In genomic region chr3:95701877-95702540, GRCm38 (mm10) we compare ENCODE assay signal across 7 mouse cellular contexts. TPM values are rescaled to one million over a fixed set of nuclear protein-coding genes. Genes with fewer than 3 reads are reported as not detected.
DNase-seq lines count a peak whose midpoint lies in the region; ATAC-seq and TF ChIP-seq lines count a peak whose summit lies in the region.

No protein-coding gene starts in this region.

- peak; percentile 81 for DNase-seq in brain, embryonic 14.5 days (ENCODE audit: low read depth)
- peak; percentile 86 for DNase-seq in embryonic facial prominence, embryonic 11.5 days (ENCODE audit: low spot score)
- peak; percentile 94 for DNase-seq in heart, embryonic 10.5 days (ENCODE audit: low spot score)
- peak; percentile 79 for DNase-seq in kidney, adult 9 months
- no peak for DNase-seq in liver, embryonic 13.5 days
- DNase-seq in neural tube, embryonic 11.5 days (ENCODE audit: low spot score) = peak; percentile 84

- H3K36me3 ChIP-seq in embryonic facial prominence, embryonic 11.5 days (replicated peaks; ENCODE audit: control insufficient read depth, insufficient read depth, low read depth, low read length) = no peaks in the 10 kb centered on the region
- no peaks in the 10 kb centered on the region for H3K36me3 ChIP-seq in heart, embryonic 10.5 days
- no peaks in the 10 kb centered on the region for H3K36me3 ChIP-seq in liver, embryonic 13.5 days
- H3K36me3 ChIP-seq in neural tube, embryonic 11.5 days (ENCODE audit: control insufficient read depth, insufficient read depth, low read length) = no peaks in the 10 kb centered on the region

- no peaks in the 10 kb centered on the region for H3K27me3 ChIP-seq in embryonic facial prominence, embryonic 11.5 days (ENCODE audit: control insufficient read depth, insufficient read depth, low read length)
- no peaks in the 10 kb centered on the region for H3K27me3 ChIP-seq in heart, embryonic 10.5 days (ENCODE audit: insufficient read depth, poor library complexity, severe bottlenecking)
- no peaks in the 10 kb centered on the region for H3K27me3 ChIP-seq in liver, embryonic 13.5 days
- H3K27me3 ChIP-seq in neural tube, embryonic 11.5 days (ENCODE audit: control insufficient read depth, insufficient read depth, low read length) = no peaks in the 10 kb centered on the region

- peak overlapping the region; percentile 67 for H3K9ac ChIP-seq in embryonic facial prominence, embryonic 11.5 days (replicated peaks; ENCODE audit: low read length)
- H3K9ac ChIP-seq in liver, embryonic 13.5 days = peak overlapping the region; percentile 43
- H3K9ac ChIP-seq in neural tube, embryonic 11.5 days (ENCODE audit: low read length) = peak overlapping the region; percentile 39

- peaks cover 3% of the 10 kb centered on the region; the same call in 1 of the 2 replicates for H3K4me1 ChIP-seq in embryonic facial prominence, embryonic 11.5 days (ENCODE audit: control insufficient read depth, insufficient read depth, low read length)
- H3K4me1 ChIP-seq in heart, embryonic 10.5 days = peaks cover 26% of the 10 kb centered on the region
- H3K4me1 ChIP-seq in liver, embryonic 13.5 days (replicated peaks) = peaks cover 25% of the 10 kb centered on the region
- H3K4me1 ChIP-seq in neural tube, embryonic 11.5 days (ENCODE audit: control insufficient read depth, insufficient read depth, low read length) = peaks cover 5% of the 10 kb centered on the region; the same call in 1 of the 2 replicates

- ATAC-seq in embryonic facial prominence, embryonic 11.5 days (replicated peaks; ENCODE audit: insufficient number of reproducible peaks, low FRiP score, low TSS enrichment, low read depth) = peak; percentile 89
- peak; percentile 54 for ATAC-seq in liver, embryonic 13.5 days (ENCODE audit: low read depth)
- ATAC-seq in neural tube, embryonic 11.5 days (ENCODE audit: insufficient read depth, low FRiP score, low TSS enrichment) = peak; percentile 78
- no peak for ATAC-seq in erythroid progenitor cell, adult 5-6 weeks (replicated peaks; ENCODE audit: low FRiP score, poor library complexity, severe bottlenecking)

- no peak overlapping the region for H3K4me3 ChIP-seq in embryonic facial prominence, embryonic 11.5 days (ENCODE audit: low read depth, low read length)
- H3K4me3 ChIP-seq in heart, embryonic 10.5 days = peak overlapping the region; percentile 54
- H3K4me3 ChIP-seq in liver, embryonic 13.5 days (replicated peaks) = peak overlapping the region; percentile 14
- H3K4me3 ChIP-seq in neural tube, embryonic 11.5 days (ENCODE audit: low read depth, low read length) = 0 out of 2 replicates have a peak overlapping the region, but pooled peaks have one; percentile 10

- H3K27ac ChIP-seq in embryonic facial prominence, embryonic 11.5 days (replicated peaks; ENCODE audit: low read depth, low read length) = 0 out of 2 replicates have a peak overlapping the region, but pooled peaks have one; percentile 22
- H3K27ac ChIP-seq in heart, embryonic 10.5 days = peak overlapping the region; percentile 90
- H3K27ac ChIP-seq in liver, embryonic 13.5 days = peak overlapping the region; percentile 34; the same call in 1 of the 2 replicates
- peak overlapping the region; percentile 51; the same call in 1 of the 2 replicates for H3K27ac ChIP-seq in neural tube, embryonic 11.5 days (ENCODE audit: low read depth, low read length)

- 4% methylated on average over 24 of the region's 24 CpGs for WGBS in embryonic facial prominence, embryonic 11.5 days
- WGBS in heart, embryonic 10.5 days = 7% methylated on average over 24 of the region's 24 CpGs
- 18% methylated on average over 24 of the region's 24 CpGs for WGBS in liver, embryonic 13.5 days (ENCODE audit: insufficient replicate concordance)
- 3% methylated on average over 24 of the region's 24 CpGs for whole genome bisulfite sequencing in neural tube, embryonic 11.5 days

- H3K9me3 ChIP-seq in embryonic facial prominence, embryonic 11.5 days (replicated peaks; ENCODE audit: control insufficient read depth, low read length) = no peaks in the 10 kb centered on the region
- H3K9me3 ChIP-seq in heart, embryonic 10.5 days = no peaks in the 10 kb centered on the region
- H3K9me3 ChIP-seq in liver, embryonic 13.5 days (replicated peaks) = no peaks in the 10 kb centered on the region
- H3K9me3 ChIP-seq in neural tube, embryonic 11.5 days (ENCODE audit: control insufficient read depth, low read length) = no peaks in the 10 kb centered on the region

- peak overlapping the region; percentile 56 for H3K4me2 ChIP-seq in embryonic facial prominence, embryonic 11.5 days (ENCODE audit: low read depth, low read length)
- H3K4me2 ChIP-seq in liver, embryonic 13.5 days = peak overlapping the region; percentile 59
- H3K4me2 ChIP-seq in neural tube, embryonic 11.5 days (ENCODE audit: low read depth) = peak overlapping the region; percentile 43

- TF ChIP-seq CTCF in brain, embryonic 14.5 days (IDR thresholded peaks at IDR 0.05; ENCODE audit: borderline replicate concordance, extremely low read depth, insufficient read depth, insufficient read length) = no peak

- TF ChIP-seq POLR2A in brain, embryonic 14.5 days (IDR thresholded peaks at IDR 0.05; ENCODE audit: borderline replicate concordance, extremely low read depth, insufficient read depth, insufficient read length, poor library complexity, severe bottlenecking) = no peak

RNA-seq across cellular contexts. Expression of gene Adamtsl4, which starts 14.3 kb away (rescaled TPM):
- polyA plus RNA-seq in brain, embryonic 14.5 days (2012; rRNA removed) = 0.20 and 0.41 TPM in 2 replicates
- polyA plus RNA-seq in embryonic facial prominence, embryonic 11.5 days (2014; fragmentation: Nextera tagmentation; extraction: Ambion mirVana) = 0.55 and 0.71 TPM in 2 replicates
- 4.2 and 5.7 TPM in 2 replicates for polyA plus RNA-seq in heart, embryonic 10.5 days (2016; fragmentation: Nextera tagmentation; extraction: Ambion mirVana)
- 0.37 and 0.83 TPM in 2 replicates for polyA plus RNA-seq in liver, embryonic 13.5 days (2015; fragmentation: Nextera tagmentation; extraction: Ambion mirVana)
- 0.42 and 0.82 TPM in 2 replicates for polyA plus RNA-seq in neural tube, embryonic 11.5 days (2014; fragmentation: Nextera tagmentation; extraction: Ambion mirVana)
- 0.84 TPM in 1 of 2 replicates, not detected in the other for total RNA-seq in erythroid progenitor cell, adult 5-6 weeks (2015; ENCODE audit: low replicate concordance)
- 0.39 and 1.2 TPM in 2 replicates for total RNA-seq in erythroid progenitor cell, adult 5-6 weeks (2017; ENCODE audit: low replicate concordance)

RNA-seq across cellular contexts. Expression of gene Ecm1, which starts 37.4 kb away (rescaled TPM):
- polyA plus RNA-seq in brain, embryonic 14.5 days (2012; rRNA removed) = 20.2 and 21.2 TPM in 2 replicates
- 5.1 and 6.1 TPM in 2 replicates for polyA plus RNA-seq in embryonic facial prominence, embryonic 11.5 days (2014; fragmentation: Nextera tagmentation; extraction: Ambion mirVana)
- polyA plus RNA-seq in heart, embryonic 10.5 days (2016; fragmentation: Nextera tagmentation; extraction: Ambion mirVana) = 76.8 and 109 TPM in 2 replicates
- polyA plus RNA-seq in liver, embryonic 13.5 days (2015; fragmentation: Nextera tagmentation; extraction: Ambion mirVana) = 9.8 and 10.7 TPM in 2 replicates
- 20.5 and 21.5 TPM in 2 replicates for polyA plus RNA-seq in neural tube, embryonic 11.5 days (2014; fragmentation: Nextera tagmentation; extraction: Ambion mirVana)
- 6.5 TPM in 1 of 2 replicates, not detected in the other for total RNA-seq in erythroid progenitor cell, adult 5-6 weeks (2015; ENCODE audit: low replicate concordance)
- total RNA-seq in erythroid progenitor cell, adult 5-6 weeks (2017; ENCODE audit: low replicate concordance) = not detected in 2 replicates

RNA-seq across cellular contexts. Expression of gene Mcl1, which starts 43.4 kb away (rescaled TPM):
- polyA plus RNA-seq in brain, embryonic 14.5 days (2012; rRNA removed) = 72.3 and 74.3 TPM in 2 replicates
- 77.1 and 83.3 TPM in 2 replicates for polyA plus RNA-seq in embryonic facial prominence, embryonic 11.5 days (2014; fragmentation: Nextera tagmentation; extraction: Ambion mirVana)
- polyA plus RNA-seq in heart, embryonic 10.5 days (2016; fragmentation: Nextera tagmentation; extraction: Ambion mirVana) = 37.7 and 50.2 TPM in 2 replicates
- polyA plus RNA-seq in liver, embryonic 13.5 days (2015; fragmentation: Nextera tagmentation; extraction: Ambion mirVana) = 31.8 and 33.3 TPM in 2 replicates
- polyA plus RNA-seq in neural tube, embryonic 11.5 days (2014; fragmentation: Nextera tagmentation; extraction: Ambion mirVana) = 75.7 and 79.4 TPM in 2 replicates
- 161 and 212 TPM in 2 replicates for total RNA-seq in erythroid progenitor cell, adult 5-6 weeks (2015; ENCODE audit: low replicate concordance)
- 104 and 138 TPM in 2 replicates for total RNA-seq in erythroid progenitor cell, adult 5-6 weeks (2017; ENCODE audit: low replicate concordance)

RNA-seq across cellular contexts. Expression of gene Tars2, which starts 58.0 kb away (rescaled TPM):
- polyA plus RNA-seq in brain, embryonic 14.5 days (2012; rRNA removed) = 39.1 and 42.2 TPM in 2 replicates
- 47.7 and 53.1 TPM in 2 replicates for polyA plus RNA-seq in embryonic facial prominence, embryonic 11.5 days (2014; fragmentation: Nextera tagmentation; extraction: Ambion mirVana)
- polyA plus RNA-seq in heart, embryonic 10.5 days (2016; fragmentation: Nextera tagmentation; extraction: Ambion mirVana) = 61.9 and 62.6 TPM in 2 replicates
- 49.4 and 50.4 TPM in 2 replicates for polyA plus RNA-seq in liver, embryonic 13.5 days (2015; fragmentation: Nextera tagmentation; extraction: Ambion mirVana)
- 46.8 and 56.5 TPM in 2 replicates for polyA plus RNA-seq in neural tube, embryonic 11.5 days (2014; fragmentation: Nextera tagmentation; extraction: Ambion mirVana)
- total RNA-seq in erythroid progenitor cell, adult 5-6 weeks (2015; ENCODE audit: low replicate concordance) = 0.84 and 15.9 TPM in 2 replicates
- 8.0 and 20.9 TPM in 2 replicates for total RNA-seq in erythroid progenitor cell, adult 5-6 weeks (2017; ENCODE audit: low replicate concordance)

Comparison
In these comparisons a context has a peak if more than half of its experiments do, and no peak if none do; other contexts are left out.
1. H3K27ac ChIP-seq: peak in every context shown above with its lines; median percentile 90 in heart, embryonic 10.5 days; 51 in neural tube, embryonic 11.5 days; 34 in liver, embryonic 13.5 days; 22 in embryonic facial prominence, embryonic 11.5 days.